Mouse (Mus musculus) left cerebral cortex, adult 8-10 months (tissue): ENCODE results near the gene Igf2bp1. TPM values are rescaled to one million over a fixed set of nuclear protein-coding genes. Genes with fewer than 3 reads are reported as not detected.

ENCODE experiments used
- DNase-seq, 2 experiments: peaks; one replicate each; pipeline ENCODE4 v3.0.0; 2022; ENCODE audit warnings: low spot score in 2 of 2
- total RNA-seq, 4 experiments: library from RNA; stranded (reverse); gene quantifications; 2 replicates each; pipeline ENCODE4 v1.2.4; 2022

Gene Igf2bp1
- total RNA-seq = under 1 TPM in 1 of 4 experiments, not detected in 3; 0.20 TPM

DNA sequence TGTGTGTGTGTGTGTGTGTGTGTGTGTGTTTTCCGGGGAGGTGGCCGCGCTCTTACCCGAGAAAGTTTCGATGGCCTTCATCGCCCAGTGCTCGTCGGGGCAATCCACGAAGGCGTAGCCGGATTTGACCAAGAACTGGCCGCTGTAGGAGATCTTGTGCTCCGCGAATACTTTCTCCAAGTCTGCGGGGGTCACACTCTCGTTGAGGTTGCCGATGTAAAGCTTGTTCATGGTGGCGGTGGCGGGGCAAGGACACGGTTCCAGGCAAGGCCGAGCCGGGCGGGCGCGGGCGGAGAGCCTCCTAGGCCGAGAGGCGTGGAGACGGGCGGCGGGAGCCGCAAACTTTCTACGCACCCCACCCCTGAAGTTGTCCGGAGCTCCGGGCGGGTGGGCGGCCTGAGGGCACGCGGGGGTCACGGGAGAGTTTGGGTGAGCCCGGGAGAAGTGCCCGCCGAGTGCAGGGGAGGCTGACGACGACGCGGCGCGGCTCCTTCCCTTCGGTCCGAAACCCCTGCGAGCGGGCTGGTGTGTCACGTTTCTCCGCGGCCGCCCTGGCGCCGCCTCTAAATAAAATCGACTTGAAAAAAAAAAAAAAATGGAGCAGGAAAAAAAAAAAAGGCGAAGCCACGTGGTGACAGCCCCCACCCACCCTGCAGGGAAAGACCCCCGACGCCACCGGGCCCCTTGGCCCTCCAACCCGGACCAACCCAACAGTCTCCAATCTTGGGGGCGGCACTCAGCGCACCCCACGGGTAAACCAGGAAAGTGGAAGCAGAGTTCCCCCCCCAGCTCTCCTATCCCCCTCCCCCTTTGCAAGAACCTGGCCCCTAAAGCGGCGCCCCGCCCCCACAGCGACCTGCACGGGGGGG, at the start of gene Igf2bp1:
Gene Igf2bp1 (minus strand): TSS at position 538 of the 869 bp plus-strand sequence.
- DNase-seq = no peak

DNA sequence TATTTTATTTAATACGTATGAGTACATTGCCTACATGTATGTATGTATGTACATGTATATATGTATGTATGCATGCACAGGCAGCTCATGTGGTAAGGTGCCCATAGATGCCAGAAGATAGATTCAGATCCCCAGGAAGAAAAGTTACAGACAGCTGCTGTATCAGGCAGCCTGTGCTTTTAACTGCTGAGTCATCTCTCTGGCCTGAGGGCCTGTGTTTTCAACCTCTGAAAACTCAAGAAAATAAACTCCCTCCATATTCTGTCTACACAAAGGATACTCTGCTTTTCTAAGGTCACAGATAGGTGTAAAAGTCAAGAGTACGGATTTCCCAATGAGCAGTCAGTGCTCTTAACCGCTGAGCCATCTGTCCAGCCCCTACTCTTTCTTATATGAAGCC, 45.1 kb upstream of the Igf2bp1 start:
- no peak for DNase-seq

DNA sequence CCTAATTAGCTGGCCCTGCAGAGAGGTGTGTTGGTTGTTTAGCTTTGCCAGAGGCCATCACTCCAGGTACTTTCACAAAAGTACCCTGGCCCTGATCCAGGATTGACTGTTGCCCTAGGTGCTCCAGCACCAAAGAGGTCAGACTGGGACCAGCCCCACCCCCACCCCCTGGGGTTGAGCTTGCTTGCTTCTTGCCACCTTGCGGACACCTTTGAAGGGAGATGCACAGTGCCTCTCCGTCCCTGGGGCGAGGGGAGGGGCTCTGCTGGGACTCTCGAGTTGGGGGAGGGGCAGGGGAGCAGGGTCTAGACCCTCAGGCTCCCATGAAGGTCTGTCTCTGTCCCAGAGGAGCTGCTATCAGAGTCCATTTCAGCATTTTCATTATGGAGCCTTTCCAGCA, 44.2 kb upstream of the Igf2bp1 start:
- DNase-seq = no peak

DNA sequence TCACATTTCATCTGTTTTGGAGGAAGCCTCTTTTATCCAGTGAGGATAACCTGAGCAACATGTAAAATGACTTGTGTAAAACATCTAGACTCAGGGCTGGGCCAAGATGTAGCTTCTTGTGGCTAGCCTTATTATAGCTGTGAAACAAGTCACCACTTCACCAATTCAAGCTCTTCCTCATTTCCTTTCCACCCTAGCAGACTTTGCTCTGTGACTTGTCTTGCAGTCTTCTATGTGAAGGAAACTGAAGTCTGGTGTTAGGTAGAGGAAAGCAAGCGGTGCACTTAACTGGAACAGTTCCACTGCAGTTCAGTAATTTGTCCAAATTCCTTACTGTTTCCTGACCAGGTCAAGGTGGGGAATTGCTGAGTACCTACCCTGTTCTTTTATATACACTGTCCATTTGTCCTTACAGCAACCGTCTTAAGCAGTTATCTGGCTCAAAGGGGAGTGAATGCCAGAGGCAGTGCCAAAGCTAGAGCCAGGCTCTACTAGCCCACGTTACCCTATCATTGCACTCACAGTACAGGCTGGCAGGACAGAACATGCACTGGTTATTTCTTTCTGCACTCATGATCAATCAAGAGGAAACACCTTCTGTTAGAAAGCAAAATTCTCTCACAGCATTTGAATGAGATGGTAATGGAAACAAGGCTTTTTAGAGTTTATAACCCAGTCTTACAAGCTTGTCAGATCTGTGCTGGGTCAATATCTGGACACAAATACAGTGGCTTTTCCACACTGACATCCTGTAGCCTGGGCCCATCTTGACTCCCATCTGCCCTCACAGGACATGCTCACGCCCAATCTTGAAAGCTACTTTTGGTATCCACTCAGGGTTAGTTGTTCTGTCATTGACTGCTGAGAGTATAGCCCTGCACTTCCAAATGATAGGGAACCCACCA, 42.0 kb upstream of the Igf2bp1 start:
- DNase-seq = no peak

DNA sequence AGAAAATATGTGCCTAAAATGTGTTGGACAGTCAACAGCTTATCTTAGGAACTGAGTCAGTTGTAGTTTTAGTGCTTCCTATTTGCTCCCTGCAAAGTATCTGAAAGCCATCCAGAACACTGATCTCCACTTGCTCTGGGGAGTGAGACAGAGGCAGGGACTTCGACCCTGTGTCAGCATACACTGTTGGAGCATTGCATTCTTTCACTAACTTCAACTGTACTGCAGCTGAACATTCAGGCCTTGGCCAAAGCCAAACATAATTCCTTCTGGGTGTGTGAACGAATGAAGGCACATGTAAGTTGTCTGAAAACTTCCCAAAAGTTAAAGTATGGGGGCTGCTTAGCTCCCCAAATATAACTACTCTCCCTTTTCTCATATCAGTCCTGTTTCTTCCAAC, 41.1 kb upstream of the Igf2bp1 start:
- DNase-seq = no peak

DNA sequence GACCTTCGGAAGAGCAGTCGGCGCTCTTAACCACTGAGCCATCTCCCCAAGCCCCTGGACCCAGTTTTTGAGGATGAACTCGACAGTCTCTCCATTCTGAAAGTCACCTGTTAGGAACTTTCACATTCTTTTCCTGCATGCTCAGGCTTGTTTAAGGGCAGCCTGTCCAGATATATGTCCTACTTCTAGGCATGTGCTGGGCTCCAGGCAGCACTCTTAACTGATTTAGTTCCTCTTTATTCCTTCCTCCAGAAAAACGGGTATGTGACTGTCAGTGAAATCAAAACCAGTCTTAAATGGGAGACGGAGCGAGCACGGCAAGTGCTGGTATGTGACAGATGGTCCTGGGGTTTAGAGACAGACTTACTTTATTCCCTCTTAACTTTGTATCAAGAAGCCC, 40.3 kb upstream of the Igf2bp1 start:
- DNase-seq = no peak

DNA sequence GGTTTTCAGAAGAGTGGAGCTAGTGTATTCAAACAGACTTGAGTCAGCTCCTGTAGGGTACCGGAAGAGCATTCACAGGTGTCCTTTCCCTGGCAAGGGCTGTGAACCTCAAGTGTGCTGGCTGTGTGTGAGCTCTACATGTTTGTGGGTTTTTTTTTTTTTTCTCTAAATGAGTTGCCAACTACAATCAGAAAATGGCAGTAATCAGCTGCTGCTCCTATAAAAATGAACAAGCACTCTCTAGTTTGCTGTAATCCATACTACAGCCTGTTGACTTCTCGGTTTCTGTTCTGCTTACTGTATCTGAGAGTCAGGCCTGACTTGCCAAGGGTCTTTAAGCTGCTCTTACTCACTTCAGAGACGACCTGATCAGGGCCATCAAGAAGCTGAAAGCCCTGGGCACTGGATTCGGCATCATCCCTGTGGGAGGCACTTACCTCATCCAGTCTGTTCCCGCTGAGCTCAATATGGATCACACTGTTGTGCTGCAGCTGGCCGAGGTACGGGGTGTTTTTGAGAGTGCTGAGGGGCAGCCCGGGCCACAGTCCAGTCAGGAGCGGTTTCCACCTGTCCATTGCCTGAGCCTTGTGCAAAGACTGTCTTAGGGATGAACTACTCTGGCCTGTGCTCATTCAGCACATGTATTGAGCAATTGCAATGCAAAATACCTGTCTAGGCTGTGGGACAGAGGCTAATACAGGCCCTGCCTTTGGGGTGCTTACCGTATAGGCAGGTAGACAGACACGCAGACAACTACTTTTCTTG, 39.2 kb upstream of the Igf2bp1 start:
- no peak for DNase-seq

DNA sequence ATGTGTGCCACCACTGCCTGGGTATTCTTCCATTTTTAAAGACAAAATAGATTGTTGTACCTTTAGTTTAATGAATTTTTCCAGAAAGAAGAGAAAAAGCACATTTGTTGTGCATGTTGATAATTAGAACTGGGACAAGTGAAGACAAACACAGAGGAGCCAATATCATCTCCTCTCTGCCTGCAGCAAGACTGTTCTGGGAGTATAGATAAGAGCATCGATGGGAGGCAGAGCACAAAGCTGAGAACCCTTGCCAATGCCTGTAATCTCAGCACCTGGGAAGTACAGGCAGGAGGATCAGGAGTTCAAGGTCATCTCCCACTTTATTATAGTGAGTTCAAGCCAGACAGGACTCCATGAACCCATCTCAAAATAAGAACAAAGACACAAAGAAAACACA, 32.8 kb upstream of the Igf2bp1 start:
- DNase-seq = no peak

DNA sequence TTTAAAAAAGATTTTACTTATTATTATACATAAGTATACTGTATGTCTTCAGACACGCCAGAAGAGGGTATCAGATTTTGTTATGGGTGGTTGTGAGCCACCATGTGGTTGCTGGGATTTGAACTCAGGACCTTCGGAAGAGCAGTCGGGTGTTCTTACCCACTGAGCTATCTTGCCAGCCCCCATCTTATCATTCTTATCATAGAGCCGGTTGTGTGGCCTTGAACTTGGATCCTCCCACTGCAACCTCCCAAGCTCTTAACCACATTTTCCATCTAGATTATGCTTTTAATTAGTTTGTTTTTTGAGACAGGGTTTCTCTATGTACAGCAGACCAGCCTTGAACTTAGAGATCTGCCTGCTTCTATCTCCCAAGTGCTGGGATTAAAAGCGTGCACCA, 31.8 kb upstream of the Igf2bp1 start:
- DNase-seq = no peak

DNA sequence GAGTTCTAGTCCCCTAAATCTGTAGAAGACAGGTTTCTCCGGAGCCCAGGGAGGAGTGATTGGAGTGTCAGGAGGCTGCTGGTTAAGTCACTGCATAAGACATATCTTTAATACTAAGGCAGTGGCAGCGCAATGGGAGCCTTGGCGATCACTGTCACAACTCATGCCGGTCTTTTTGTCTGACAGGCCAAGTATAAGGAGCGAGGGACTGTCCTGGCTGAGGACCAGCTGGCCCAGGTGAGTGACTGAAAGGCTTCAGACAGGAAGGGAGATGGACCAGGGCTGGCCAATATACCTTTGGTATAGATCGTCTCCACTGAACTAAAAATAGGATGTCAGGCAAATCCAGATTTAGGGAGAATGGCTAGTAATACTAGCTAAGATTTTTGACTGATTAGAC, 29.4 kb upstream of the Igf2bp1 start:
- peak in 1 of 2 experiments; percentile 25 for DNase-seq

DNA sequence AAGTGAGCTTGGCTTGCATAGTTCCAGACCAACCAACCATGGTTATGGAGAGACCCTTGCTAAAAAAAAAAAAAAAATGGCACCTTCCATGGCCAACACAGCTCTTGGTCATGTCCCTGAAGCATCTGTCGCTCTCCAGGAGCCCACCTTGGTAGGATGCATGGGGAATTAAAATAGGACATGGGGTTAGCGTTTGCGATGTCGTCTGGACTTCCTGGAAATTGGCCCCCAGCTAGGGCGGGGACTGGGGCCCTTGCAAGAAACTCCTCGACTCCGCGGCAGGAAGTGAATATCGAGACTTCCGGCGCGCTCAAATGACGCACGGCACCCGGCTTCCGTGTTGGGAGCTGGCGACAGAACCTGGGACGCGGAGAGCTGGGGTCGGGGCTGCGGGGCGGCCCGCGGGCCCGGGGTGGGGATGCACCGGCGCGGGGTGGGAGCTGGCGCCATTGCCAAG, 28.9 kb upstream of the Igf2bp1 start, which contains the start of gene Snf8:
Gene Snf8 (plus strand): TSS at position 290 of the 457 bp plus-strand sequence.
- DNase-seq = peak; percentile 90 to 97

DNA sequence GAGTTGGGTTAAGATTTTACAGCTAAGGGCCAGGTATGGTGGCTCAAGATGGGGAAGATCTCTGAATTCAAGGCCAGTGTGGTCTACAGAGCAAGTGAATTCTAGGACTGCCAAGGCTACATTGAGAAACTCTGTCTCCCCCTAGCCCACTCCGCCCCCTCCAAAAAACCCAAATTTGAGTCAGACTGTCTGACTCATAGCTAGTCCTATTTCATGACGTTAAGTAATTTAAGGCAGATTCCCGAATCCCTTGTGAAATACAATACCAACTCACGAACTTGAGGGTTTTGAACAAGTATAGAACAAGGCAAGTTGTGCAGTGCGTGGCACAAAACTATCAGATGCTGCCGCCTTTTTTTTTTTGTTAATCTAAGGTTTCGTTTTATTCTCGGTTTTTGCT, 28.4 kb upstream of the Igf2bp1 start:
- no peak for DNase-seq

DNA sequence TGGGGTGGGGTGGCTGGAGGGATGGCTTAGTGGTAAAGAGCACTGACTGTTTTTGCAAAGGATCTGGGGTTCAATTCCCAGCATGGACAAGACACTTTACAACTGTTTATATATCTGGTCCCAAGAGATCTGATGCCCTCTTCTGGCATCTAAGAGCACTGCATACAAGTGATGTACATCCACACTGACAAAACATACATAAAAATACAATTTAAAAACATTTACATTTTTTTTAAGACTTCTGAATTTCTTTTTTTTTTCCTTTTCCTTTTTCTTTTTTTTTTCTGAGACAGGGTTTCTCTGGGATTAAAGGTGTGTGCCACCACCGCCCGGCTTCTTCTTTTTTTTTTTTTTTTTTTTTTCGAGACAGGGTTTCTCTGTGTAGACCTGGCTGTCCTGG, 27.5 kb upstream of the Igf2bp1 start:
- no peak for DNase-seq

DNA sequence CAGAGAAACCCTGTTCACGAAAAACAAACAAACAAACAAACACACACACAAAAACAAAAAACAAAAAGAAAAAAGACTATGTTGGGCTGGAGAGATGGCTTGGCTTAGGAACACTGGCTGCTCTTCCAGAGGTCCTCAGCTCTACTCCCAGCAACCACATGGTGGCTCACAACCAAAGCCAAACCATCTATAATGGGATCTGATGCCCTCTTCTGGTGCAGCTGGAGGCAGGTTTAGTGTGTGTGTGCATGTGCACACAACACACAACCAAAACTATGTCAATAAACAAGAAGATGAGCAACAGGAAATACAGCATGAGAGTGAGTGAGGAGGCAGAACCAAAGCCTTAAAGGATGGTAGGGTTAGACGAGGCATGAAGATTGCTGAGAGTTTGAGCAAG, 26.0 kb upstream of the Igf2bp1 start:
- DNase-seq = no peak

DNA sequence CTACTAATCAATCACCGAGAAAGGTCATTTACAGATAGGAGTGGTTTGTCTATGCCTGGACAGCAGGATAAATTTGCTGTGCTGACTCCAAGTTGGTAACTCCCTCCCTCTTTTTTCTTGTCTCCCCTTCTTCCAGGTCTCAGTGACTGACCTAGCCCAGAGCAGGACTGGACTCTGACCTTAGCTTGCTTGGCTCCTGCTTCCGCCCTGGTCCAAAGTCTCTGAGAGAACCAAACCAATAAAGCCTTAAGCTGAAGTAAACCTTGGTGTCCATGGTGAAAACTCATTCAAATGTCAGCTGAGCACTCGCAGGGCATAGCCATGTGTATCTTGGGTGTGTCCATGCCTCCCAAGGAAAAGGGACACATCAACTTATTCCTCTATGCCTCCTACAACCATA, 24.8 kb upstream of the Igf2bp1 start:
- no peak for DNase-seq

DNA sequence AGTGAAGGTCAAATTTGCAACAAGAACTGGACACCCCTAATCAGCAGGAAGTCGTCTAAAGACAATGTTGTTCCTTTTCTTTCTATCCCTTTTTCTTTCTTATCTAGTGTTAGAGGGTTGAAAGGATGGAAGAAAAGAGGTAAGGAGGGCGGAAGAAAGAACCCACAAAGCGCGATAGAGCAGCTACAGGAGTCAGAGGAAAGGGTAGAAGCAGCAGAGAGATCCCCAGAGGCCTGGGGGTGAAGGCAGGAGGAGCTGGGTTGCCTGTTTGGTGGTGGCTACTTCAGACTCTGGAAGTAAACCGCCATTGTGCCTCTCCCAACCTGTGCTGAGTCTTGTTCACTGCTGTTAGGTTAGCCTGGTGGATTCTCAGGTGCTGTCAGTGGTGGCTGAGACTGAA, 22.4 kb upstream of the Igf2bp1 start:
- no peak for DNase-seq

DNA sequence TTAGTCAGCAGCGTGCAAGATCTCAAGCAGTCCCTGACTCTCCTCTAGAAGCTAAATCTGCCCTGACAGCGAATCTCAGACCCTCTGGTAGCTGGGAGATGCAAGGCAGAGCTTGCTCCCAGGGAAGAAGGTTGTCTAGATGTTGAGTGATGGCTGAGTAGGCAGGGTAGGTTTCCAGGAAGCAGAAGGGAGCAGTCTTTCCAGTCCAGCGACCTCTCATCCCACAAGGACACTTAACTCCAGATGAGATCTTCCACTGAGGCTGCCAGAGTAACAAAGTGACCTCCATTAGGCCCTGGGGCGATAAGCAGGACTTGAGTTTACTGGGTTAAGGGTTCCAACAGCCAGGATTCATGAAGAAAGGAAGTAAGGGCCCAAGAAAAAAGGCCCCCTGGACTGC, 14.9 kb upstream of the Igf2bp1 start:
- no peak for DNase-seq

DNA sequence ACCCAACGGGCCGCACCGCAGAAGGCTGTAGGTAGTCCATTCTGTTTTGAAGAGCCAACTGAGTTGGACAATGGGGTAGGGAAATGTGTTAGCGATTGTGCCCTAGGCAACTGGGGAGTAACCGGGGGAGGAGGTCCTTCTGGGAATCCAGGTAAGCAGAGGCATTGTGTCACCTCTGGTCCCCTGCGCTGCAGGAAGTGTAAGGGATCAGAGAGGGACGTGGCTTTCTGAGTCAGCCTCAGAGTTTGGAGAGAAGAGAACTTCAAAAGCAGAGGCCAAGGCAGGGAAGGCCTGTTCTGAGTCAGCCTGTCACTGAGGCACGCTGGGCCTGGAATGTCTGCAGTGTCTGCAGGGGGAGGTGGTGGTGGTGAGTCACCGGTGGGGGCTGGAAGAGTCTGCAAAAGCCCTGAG, 12.2 kb upstream of the Igf2bp1 start:
- DNase-seq = peak in 1 of 2 experiments; percentile 22

DNA sequence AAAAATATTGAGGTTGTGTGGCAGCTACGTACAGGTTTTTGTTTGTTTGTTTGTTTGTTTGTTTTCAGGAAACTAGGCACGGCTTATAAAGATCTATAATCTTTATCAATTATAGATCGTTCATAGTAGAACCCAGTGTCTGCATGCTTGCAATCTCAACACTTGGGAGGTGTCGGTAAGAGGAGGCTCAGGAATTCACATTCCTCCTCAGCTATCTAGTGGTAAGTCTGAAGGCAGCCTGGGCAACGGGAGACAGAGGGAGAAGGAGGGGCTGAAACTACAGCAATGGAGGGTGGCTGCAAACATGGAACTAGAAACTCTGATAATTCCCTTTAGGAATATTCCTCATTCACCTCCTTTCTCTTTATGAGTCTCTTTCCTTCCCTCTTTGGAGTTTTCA, 9.7 kb upstream of the Igf2bp1 start:
- DNase-seq = no peak

DNA sequence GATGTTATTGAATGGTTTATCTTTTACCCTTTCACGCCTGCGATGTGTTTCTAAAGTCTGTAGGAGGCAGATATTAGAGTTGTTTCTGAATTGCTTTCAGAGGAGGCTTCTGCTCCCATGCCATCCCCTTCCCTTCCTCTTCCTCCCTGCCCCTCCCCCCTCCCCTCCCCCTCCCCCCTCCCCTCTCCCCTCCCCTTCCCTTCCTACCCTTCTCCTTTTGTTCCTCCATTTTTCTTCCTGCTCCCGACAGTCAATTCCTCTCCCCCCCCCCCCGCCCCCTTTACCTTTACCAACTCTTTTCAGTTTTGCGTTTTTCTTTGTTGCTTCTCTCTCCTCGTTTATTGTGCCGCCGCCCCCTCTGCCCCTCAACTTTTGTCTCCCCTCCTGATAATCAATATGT, 6.2 kb upstream of the Igf2bp1 start:
- DNase-seq = no peak

DNA sequence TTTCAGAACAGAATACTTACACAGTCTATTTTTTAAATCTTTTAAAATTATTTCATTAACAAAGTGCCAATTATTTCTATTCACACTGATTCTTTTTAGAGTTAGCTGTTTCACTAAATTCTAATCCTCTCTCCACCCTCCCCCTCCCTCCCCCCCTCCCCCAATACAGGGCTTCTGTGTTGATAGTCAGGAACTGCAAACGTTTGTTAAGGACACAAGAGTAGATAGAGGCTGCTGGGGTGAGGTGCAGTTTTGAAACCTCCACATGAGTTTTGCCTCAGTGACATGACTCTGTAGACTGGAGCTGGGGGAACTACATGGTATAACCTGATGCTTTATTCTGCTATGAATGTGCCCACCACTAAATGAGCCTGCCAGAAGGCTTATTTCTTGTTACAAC, 3.1 kb upstream of the Igf2bp1 start:
- no peak for DNase-seq
